Comparison of ENCODE assay signal across 8 mouse cellular contexts in genomic region chr13:35905879-35906481, GRCm38 (mm10). TPM values are rescaled to one million over a fixed set of nuclear protein-coding genes. Genes with fewer than 3 reads are reported as not detected.
DNase-seq lines count a peak whose midpoint lies in the region; ATAC-seq lines count a peak whose summit lies in the region.

Gene Rpp40 (minus strand): TSS chr13:35906359.

- peak; percentile 95 for DNase-seq in adipocyte (ENCODE audit: low spot score)
- peak; percentile 96 for DNase-seq in embryo, embryonic 10 days (ENCODE audit: low spot score)
- DNase-seq in gastrocnemius, postnatal 10 days, result peak; percentile 86
- DNase-seq in induced T-regulatory cell, adult 2 months (ENCODE audit: low read depth), result peak; percentile 95
- DNase-seq in left cerebral cortex, adult 9 months (ENCODE audit: low spot score in 2 of 2), result peak; percentile 82 to 94
- peak; percentile 83 for DNase-seq in right cerebral cortex, postnatal 14 days
- peak; percentile 88 to 91 for DNase-seq in urinary bladder, postnatal 36 days (ENCODE audit: low spot score in 2 of 2)

- peak; percentile 99 for ATAC-seq in megakaryocyte progenitor cell, adult 5-6 weeks (replicated peaks; ENCODE audit: poor library complexity)

RNA-seq across cellular contexts. Expression of gene Rpp40, which starts in this region (rescaled TPM):
- 10 to 100 TPM; 10.8 to 13.5 TPM for total RNA-seq in gastrocnemius, postnatal 10 days (2021)
- 37.2 and 51.3 TPM in 2 replicates for total RNA-seq in megakaryocyte progenitor cell, adult 5-6 weeks (2015)
- total RNA-seq in megakaryocyte progenitor cell, adult 5-6 weeks (2017), result 16.8 and 18.3 TPM in 2 replicates

Comparison
In these comparisons a context has a peak if more than half of its experiments do, and no peak if none do; other contexts are left out.
1. Peak in every context shown above with its lines: DNase-seq and ATAC-seq.